Mouse (Mus musculus) lung, postnatal 0 days (tissue): ENCODE results near the gene Lats2.

Experiments used
- CTCF ChIP-seq: IDR thresholded peaks from 2 replicates; pipeline ENCODE4 v1.5.1; 2016; ENCODE audit warnings: antibody characterized with exemption, mild to moderate bottlenecking
- EP300 ChIP-seq: IDR thresholded peaks from 2 replicates; pipeline ENCODE4 v1.6.1; 2016; ENCODE audit warnings: antibody characterized with exemption, mild to moderate bottlenecking, control low read depth

DNA sequence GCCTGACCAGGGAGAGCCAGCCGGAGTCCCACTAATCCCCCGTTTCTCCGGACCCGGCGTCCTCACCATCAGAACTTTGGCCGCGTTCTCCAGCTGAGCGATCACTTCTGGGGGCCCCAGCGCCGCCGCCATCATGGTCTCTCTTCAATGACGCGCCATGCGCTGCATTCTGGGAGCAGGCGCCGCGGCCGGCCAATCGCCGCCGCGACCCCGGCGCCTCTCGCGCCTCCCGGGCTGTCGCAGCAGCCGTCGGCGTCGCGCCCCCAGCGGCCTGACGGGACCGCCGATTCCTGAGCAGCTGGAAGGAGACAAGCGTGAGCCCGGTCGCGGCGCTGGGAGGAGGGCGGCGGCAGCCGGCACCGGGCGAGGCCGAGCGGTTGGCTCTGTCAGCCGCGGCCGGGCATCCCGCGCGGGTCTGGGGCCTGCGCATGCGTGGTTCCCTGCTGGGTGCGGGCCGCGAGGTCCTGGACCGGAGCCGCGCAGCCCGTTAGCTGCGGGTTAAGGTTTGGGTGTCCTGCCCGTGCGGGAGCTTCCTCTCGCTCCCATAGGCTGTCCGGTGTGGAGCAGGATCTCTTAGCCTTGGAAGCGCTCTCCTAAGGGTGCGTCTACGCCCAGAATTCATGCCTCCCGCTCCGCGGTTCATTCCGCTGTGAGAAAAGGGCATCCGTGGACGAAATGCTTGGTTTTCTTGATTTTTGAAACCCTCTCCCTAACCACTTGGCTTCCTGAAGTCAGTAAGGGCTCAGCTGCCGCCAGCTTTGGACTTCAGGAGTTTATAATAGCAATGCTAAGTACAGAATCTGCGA lies 93.2 kb downstream of the Lats2 start, which contains the start of gene Xpo4:
- no peak for TF ChIP-seq EP300
- peak; percentile 44 for TF ChIP-seq CTCF
